Mouse (Mus musculus) G1E (cell line): Measurements from ENCODE around the gene Trpc7. TPM values are rescaled to one million over a fixed set of nuclear protein-coding genes. Genes with fewer than 3 reads are reported as not detected.

Experiments
- ATAC-seq: 2 replicates; pipeline ENCODE4 v1.8.0; 2016; ENCODE audit warnings: mild to moderate bottlenecking; ENCODE audit not compliant: insufficient number of reproducible peaks, poor library complexity, low FRiP score, severe bottlenecking; ENCODE audit errors: extremely low read depth
- DNase-seq: peaks from one replicate; pipeline ENCODE4 v3.0.0; 2012; ENCODE audit warnings: low spot score
- H3K27me3 ChIP-seq: 2 replicates; pipeline ENCODE4 v1.6.1; 2012; ENCODE audit warnings: mild to moderate bottlenecking, low read length, inconsistent platforms; ENCODE audit not compliant: insufficient read depth
- H3K36me3 ChIP-seq: replicated peaks from 2 replicates; pipeline ENCODE3; 2012; ENCODE audit warnings: mild to moderate bottlenecking, inconsistent platforms
- H3K4me1 ChIP-seq: 2 replicates; pipeline ENCODE4 v1.6.1; 2012; ENCODE audit warnings: low read depth, low read length, inconsistent platforms, mixed read lengths; ENCODE audit not compliant: insufficient read depth
- H3K4me3 ChIP-seq: 2 replicates; pipeline ENCODE4 v1.5.1; 2012; ENCODE audit warnings: low read depth, mild to moderate bottlenecking, inconsistent platforms, low read length, moderate library complexity, mixed read lengths
- H3K9me3 ChIP-seq: replicated peaks from 2 replicates; pipeline ENCODE4 v1.6.1; 2012; ENCODE audit warnings: inconsistent platforms
- CTCF ChIP-seq: IDR thresholded peaks from 2 replicates; pipeline ENCODE4 v1.5.1; 2012; ENCODE audit warnings: low read depth, low read length, inconsistent platforms, mixed read lengths
- GATA1 ChIP-seq: IDR thresholded peaks from 2 replicates; pipeline ENCODE4 v1.6.1; 2012; ENCODE audit warnings: borderline replicate concordance, low read length, inconsistent platforms, mixed read lengths
- GATA2 ChIP-seq: IDR thresholded peaks from 2 replicates; pipeline ENCODE4 v1.6.1; 2012; ENCODE audit warnings: low read depth, low read length, inconsistent platforms, borderline replicate concordance
- POLR2AphosphoS5 ChIP-seq: IDR thresholded peaks from 2 replicates; pipeline ENCODE4 v1.6.1; 2012; ENCODE audit warnings: low read depth, low read length, inconsistent platforms; ENCODE audit not compliant: insufficient replicate concordance
- TAL1 ChIP-seq: conservative IDR thresholded peaks from 2 replicates; pipeline ENCODE4 v1.6.1; 2012; ENCODE audit warnings: low read depth, low read length, inconsistent platforms, mixed read lengths
- polyA plus RNA-seq: library from polyadenylated mRNA; stranded (reverse); fragments of >175 nt; gene quantifications from 2 replicates; pipeline ENCODE4 v1.2.3, GENCODE M21; 2012
- total RNA-seq, 2 experiments: library from RNA; stranded (forward) in 1 of 2; stranded (reverse) in 1 of 2; fragments of 200-1000 nt in 1 of 2; fragments of >200 nt in 1 of 2; fragmentation: Nextera tagmentation in 1 of 2; gene quantifications; 2 replicates each; pipeline ENCODE4 v1.2.3; 2014 to 2017

Gene Trpc7
- total and polyA plus RNA-seq, 3 experiments = 0.05 TPM; not detected in 2

DNA sequence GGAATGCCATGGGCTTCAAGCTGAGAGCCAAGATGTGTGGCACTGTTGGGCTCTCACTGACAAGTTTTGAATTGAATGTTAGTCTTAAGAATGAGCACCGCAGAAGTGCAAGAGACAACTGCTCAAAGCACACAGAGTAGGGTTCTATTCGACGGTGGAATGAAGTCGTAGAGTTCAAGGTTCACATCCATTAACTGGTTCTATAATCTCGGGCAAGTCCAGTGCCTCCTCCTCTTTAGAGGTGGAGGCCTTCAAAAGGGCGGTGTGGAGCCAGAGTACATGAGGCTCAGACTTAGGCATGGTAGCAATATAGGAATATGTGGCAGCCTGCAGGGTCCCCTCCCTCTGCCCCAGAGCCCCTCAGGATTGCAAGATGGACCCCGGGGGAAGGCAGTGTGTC is 98.3 kb downstream of the Trpc7 start:
- no peak for ATAC-seq
- H3K27me3 ChIP-seq = no peaks in the 10 kb centered on the region
- peaks cover 62% of the 10 kb centered on the region for H3K9me3 ChIP-seq
- no peak for TF ChIP-seq CTCF
- no peak for TF ChIP-seq POLR2AphosphoS5
- TF ChIP-seq GATA2 = no peak
- no peak for TF ChIP-seq TAL1
- TF ChIP-seq GATA1 = no peak
- H3K4me1 ChIP-seq = no peaks in the 10 kb centered on the region
- no peak overlapping the region for H3K4me3 ChIP-seq
- DNase-seq = no peak
- no peaks in the 10 kb centered on the region for H3K36me3 ChIP-seq

GRCm38 (mm10) chr13:56795501-56795900 is 100.3 kb downstream of the Trpc7 start:
- no peak for ATAC-seq
- no peak overlapping the region for H3K4me3 ChIP-seq

GRCm38 (mm10) chr13:56794441-56794840 is 101.4 kb downstream of the Trpc7 start:
- H3K4me3 ChIP-seq = no peak overlapping the region
- no peak for TF ChIP-seq POLR2AphosphoS5
- no peak for TF ChIP-seq CTCF
- TF ChIP-seq TAL1 = no peak
- TF ChIP-seq GATA1 = no peak
- no peak for TF ChIP-seq GATA2
- H3K4me1 ChIP-seq = no peaks in the 10 kb centered on the region

More at GRCm38 (mm10) chr13:56795501-56795900, 100.3 kb downstream of the Trpc7 start:
- Histone ChIP-seq H3K36me3 (no peaks in the 10 kb centered on the region), H3K4me1 (no peaks in the 10 kb centered on the region), H3K9me3 (peaks cover 69% of the 10 kb centered on the region), H3K27me3 (no peaks in the 10 kb centered on the region)
- DNase-seq = no peak
- TF ChIP-seq CTCF (no peak), TAL1 (no peak), GATA1 (no peak), POLR2AphosphoS5 (no peak), GATA2 (no peak)

DNA sequence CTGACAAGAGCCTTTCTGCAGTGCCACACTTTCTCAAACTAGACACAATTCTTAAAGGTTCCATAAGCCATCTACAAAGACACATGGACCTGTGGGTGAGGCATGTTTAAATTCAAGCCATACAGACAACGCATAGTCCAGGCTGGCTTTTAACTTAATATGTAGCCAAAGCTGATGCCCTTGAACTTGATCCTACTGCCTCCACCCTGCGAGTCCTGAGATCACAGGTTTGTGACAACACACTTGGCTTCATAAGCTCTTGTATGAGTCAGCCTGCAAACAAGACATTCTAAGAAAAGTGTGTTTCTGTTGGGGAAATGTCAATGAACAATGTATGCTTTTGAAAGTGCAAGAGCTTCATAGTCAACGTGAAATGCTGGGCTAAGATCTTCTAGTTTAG is 102.9 kb downstream of the Trpc7 start:
- H3K4me3 ChIP-seq = no peak overlapping the region
- ATAC-seq (no peak), DNase-seq (no peak)
- no peaks in the 10 kb centered on the region for H3K36me3 ChIP-seq
- TF ChIP-seq GATA2 (no peak), GATA1 (no peak), CTCF (no peak), TAL1 (no peak), POLR2AphosphoS5 (no peak)
- no peaks in the 10 kb centered on the region for H3K4me1 ChIP-seq
- H3K27me3 ChIP-seq = no peaks in the 10 kb centered on the region
- peaks cover 64% of the 10 kb centered on the region for H3K9me3 ChIP-seq

More at GRCm38 (mm10) chr13:56794441-56794840, 101.4 kb downstream of the Trpc7 start:
- ATAC-seq (no peak), DNase-seq (no peak)
- peaks cover 67% of the 10 kb centered on the region for H3K9me3 ChIP-seq
- H3K36me3 ChIP-seq = no peaks in the 10 kb centered on the region
- H3K27me3 ChIP-seq = no peaks in the 10 kb centered on the region

DNA sequence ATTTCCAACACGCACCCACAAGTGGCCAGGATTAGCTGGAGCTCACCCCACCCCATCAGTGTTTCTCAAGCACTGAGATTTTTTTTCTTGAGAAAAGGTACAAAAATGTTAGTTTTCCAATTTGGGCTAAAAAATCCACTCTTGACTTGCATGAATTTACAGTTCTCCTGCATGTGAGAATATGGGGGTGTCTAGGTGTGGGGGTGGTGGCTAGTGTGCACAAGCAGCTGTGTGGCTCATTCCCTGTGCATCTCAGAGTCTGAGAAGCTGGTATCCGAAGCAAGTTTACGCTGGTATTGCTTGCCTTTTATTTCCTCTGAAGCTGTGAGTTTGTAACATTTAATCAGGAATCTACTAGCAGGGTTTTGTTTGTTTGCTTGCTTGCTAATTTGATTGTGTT is 105.1 kb downstream of the Trpc7 start:
- ATAC-seq (no peak), DNase-seq (no peak)
- TF ChIP-seq TAL1 (no peak), POLR2AphosphoS5 (no peak)
- Histone ChIP-seq H3K9me3 (peaks cover 68% of the 10 kb centered on the region), H3K4me3 (no peak overlapping the region), H3K4me1 (no peaks in the 10 kb centered on the region), H3K36me3 (no peaks in the 10 kb centered on the region), H3K27me3 (no peaks in the 10 kb centered on the region)

DNA sequence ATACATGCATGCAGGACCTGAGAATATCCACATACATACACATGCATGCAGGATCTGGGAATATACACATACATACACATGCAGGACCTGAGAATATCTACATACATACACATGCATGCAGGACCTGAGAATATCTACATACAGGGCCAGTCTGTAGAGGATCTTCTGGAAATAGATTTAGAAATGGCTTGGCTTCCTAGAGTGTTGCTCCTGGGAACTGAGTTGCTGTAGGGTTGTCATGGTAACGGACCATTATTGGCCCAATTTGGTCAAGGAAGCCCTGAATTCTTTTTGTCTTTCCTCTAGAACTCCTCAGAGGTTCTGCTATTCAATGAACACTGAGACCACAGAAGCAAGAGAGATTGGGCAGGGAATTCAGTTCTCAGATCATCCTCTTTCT is 113.2 kb downstream of the Trpc7 start:
- H3K27me3 ChIP-seq = no peaks in the 10 kb centered on the region
- H3K4me3 ChIP-seq = no peak overlapping the region
- ATAC-seq = no peak
- TF ChIP-seq CTCF = no peak
- TF ChIP-seq POLR2AphosphoS5 = no peak
- TF ChIP-seq GATA1 = no peak
- no peak for TF ChIP-seq TAL1
- TF ChIP-seq GATA2 = no peak
- no peak for DNase-seq
- no peaks in the 10 kb centered on the region for H3K4me1 ChIP-seq
- H3K9me3 ChIP-seq = peaks cover 82% of the 10 kb centered on the region
- no peaks in the 10 kb centered on the region for H3K36me3 ChIP-seq

GRCm38 (mm10) chr13:56781697-56782096 is 114.1 kb downstream of the Trpc7 start:
- ATAC-seq = no peak
- TF ChIP-seq POLR2AphosphoS5 (no peak), GATA2 (no peak)
- no peak for DNase-seq
- Histone ChIP-seq H3K4me3 (no peak overlapping the region), H3K36me3 (no peaks in the 10 kb centered on the region), H3K9me3 (peaks cover 84% of the 10 kb centered on the region), H3K27me3 (no peaks in the 10 kb centered on the region), H3K4me1 (no peaks in the 10 kb centered on the region)
